Mouse (Mus musculus) forebrain, embryonic 15.5 days (tissue): Measurements from ENCODE around the gene Kif5c. TPM values are rescaled to one million over a fixed set of nuclear protein-coding genes. Genes with fewer than 3 reads are reported as not detected.

Experiments
- ATAC-seq: fragments of 200-750 bp; cut with Nextera tagmentation; replicated peaks from 2 replicates; pipeline ENCODE4 v1.8.0; 2017; ENCODE audit warnings: mild to moderate bottlenecking, moderate TSS enrichment, moderate library complexity
- H3K27ac ChIP-seq: fragments of 300-500 bp; sonication (generic); replicated peaks from 2 replicates; pipeline ENCODE4 v1.5.1; 2015; ENCODE audit warnings: mild to moderate bottlenecking, inconsistent platforms
- H3K27me3 ChIP-seq: fragments of 300-500 bp; sonication (generic); 2 replicates; pipeline ENCODE4 v1.6.1; 2015; ENCODE audit warnings: inconsistent platforms
- H3K36me3 ChIP-seq: fragments of 300-500 bp; sonication (generic); 2 replicates; pipeline ENCODE4 v1.6.1; 2015; ENCODE audit warnings: mild to moderate bottlenecking, inconsistent platforms
- H3K4me1 ChIP-seq: fragments of 300-500 bp; sonication (generic); 2 replicates; pipeline ENCODE4 v1.6.1; 2015; ENCODE audit warnings: inconsistent platforms
- H3K4me2 ChIP-seq: fragments of 300-500 bp; sonication (generic); replicated peaks from 2 replicates; pipeline ENCODE4 v1.6.1; 2015; ENCODE audit warnings: mild to moderate bottlenecking, inconsistent platforms
- H3K4me3 ChIP-seq: fragments of 300-500 bp; sonication (generic); 2 replicates; pipeline ENCODE4 v1.5.1; 2015; ENCODE audit warnings: mild to moderate bottlenecking, inconsistent platforms
- H3K9ac ChIP-seq: fragments of 300-500 bp; sonication (generic); replicated peaks from 2 replicates; pipeline ENCODE4 v1.6.1; 2015; ENCODE audit warnings: mild to moderate bottlenecking, inconsistent platforms
- H3K9me3 ChIP-seq: fragments of 300-500 bp; sonication (generic); 2 replicates; pipeline ENCODE4 v1.6.1; 2016; ENCODE audit warnings: inconsistent platforms
- WGBS: fragments of 180-500 bp; shearing (Covaris S2); methylation state at CpG from one replicate; pipeline ENCODE4 v1.1.7; 2015; ENCODE audit warnings: mixed read lengths; 5-methylcytosine and 5-hydroxymethylcytosine counted together
- polyA plus RNA-seq: library from polyadenylated mRNA; unstranded; fragments of >200 nt; fragmentation: Nextera tagmentation; extraction: Ambion mirVana; gene quantifications from 2 replicates; pipeline ENCODE4 v1.2.1, GENCODE M21; 2015

Gene Kif5c
- polyA plus RNA-seq, 1 experiment from 2014 or later = 171 TPM

- H3K4me2 ChIP-seq = peak overlapping the region; percentile 23; the same call in 1 of the 2 replicates
- ATAC-seq = peak; percentile 33
- peak overlapping the region; percentile 85 for H3K27ac ChIP-seq
- WGBS = 52% methylated on average over 6 of the region's 6 CpGs
- H3K4me3 ChIP-seq = no peak overlapping the region
- H3K9ac ChIP-seq = no peak overlapping the region
- H3K27me3 ChIP-seq = no peaks in the 10 kb centered on the region
- no peaks in the 10 kb centered on the region for H3K9me3 ChIP-seq
- peaks cover 8% of the 10 kb centered on the region; the same call in 1 of the 2 replicates for H3K36me3 ChIP-seq
- peaks cover 60% of the 10 kb centered on the region for H3K4me1 ChIP-seq
Observed at GRCm38 (mm10) chr2:49628094-49628705, 9.1 kb downstream of the Kif5c start.

GRCm38 (mm10) chr2:49629181-49629580, 10.1 kb downstream of the Kif5c start:
- WGBS = 87% methylated on average over 12 of the region's 12 CpGs
- ATAC-seq = no peak

GRCm38 (mm10) chr2:49630636-49631035, 11.5 kb downstream of the Kif5c start:
- Histone ChIP-seq H3K4me2 (no peak overlapping the region), H3K9ac (no peak overlapping the region), H3K9me3 (no peaks in the 10 kb centered on the region), H3K27me3 (no peaks in the 10 kb centered on the region), H3K4me1 (peaks cover 74% of the 10 kb centered on the region), H3K36me3 (peaks cover 4% of the 10 kb centered on the region; the same call in 1 of the 2 replicates), H3K4me3 (no peak overlapping the region), H3K27ac (no peak overlapping the region)
- 85% methylated on average over 6 of the region's 6 CpGs for WGBS
- no peak for ATAC-seq

More at GRCm38 (mm10) chr2:49629181-49629580, 10.1 kb downstream of the Kif5c start:
- H3K4me3 ChIP-seq = no peak overlapping the region
- no peaks in the 10 kb centered on the region for H3K27me3 ChIP-seq
- no peaks in the 10 kb centered on the region for H3K9me3 ChIP-seq
- no peak overlapping the region for H3K27ac ChIP-seq
- peaks cover 5% of the 10 kb centered on the region; the same call in 1 of the 2 replicates for H3K36me3 ChIP-seq
- H3K4me1 ChIP-seq = peaks cover 69% of the 10 kb centered on the region
- no peak overlapping the region for H3K9ac ChIP-seq
- no peak overlapping the region for H3K4me2 ChIP-seq

- peaks cover 63% of the 10 kb centered on the region for H3K4me1 ChIP-seq
- peak; percentile 49 for ATAC-seq
- no peaks in the 10 kb centered on the region for H3K9me3 ChIP-seq
- no peaks in the 10 kb centered on the region for H3K27me3 ChIP-seq
- peak overlapping the region; percentile 19 for H3K4me2 ChIP-seq
- no peak overlapping the region for H3K4me3 ChIP-seq
- H3K27ac ChIP-seq = peak overlapping the region; percentile 63
- 10% methylated on average over 9 of the region's 9 CpGs for WGBS
- H3K36me3 ChIP-seq = peaks cover 4% of the 10 kb centered on the region; the same call in 1 of the 2 replicates
- peak overlapping the region; percentile 34; the same call in 1 of the 2 replicates for H3K9ac ChIP-seq
Observed at GRCm38 (mm10) chr2:49633231-49633630, 14.1 kb downstream of the Kif5c start.

- no peak overlapping the region for H3K4me2 ChIP-seq
- peak overlapping the region; percentile 55 for H3K27ac ChIP-seq
- H3K9me3 ChIP-seq = no peaks in the 10 kb centered on the region
- H3K4me3 ChIP-seq = no peak overlapping the region
- 73% methylated on average over 3 of the region's 3 CpGs for WGBS
- ATAC-seq = peak; percentile 17; the same call in 1 of the 2 replicates
- peaks cover 59% of the 10 kb centered on the region for H3K4me1 ChIP-seq
- no peaks in the 10 kb centered on the region for H3K27me3 ChIP-seq
- H3K36me3 ChIP-seq = peaks cover 6% of the 10 kb centered on the region
- H3K9ac ChIP-seq = no peak overlapping the region
Observed at GRCm38 (mm10) chr2:49642761-49643160, 23.7 kb downstream of the Kif5c start.

DNA sequence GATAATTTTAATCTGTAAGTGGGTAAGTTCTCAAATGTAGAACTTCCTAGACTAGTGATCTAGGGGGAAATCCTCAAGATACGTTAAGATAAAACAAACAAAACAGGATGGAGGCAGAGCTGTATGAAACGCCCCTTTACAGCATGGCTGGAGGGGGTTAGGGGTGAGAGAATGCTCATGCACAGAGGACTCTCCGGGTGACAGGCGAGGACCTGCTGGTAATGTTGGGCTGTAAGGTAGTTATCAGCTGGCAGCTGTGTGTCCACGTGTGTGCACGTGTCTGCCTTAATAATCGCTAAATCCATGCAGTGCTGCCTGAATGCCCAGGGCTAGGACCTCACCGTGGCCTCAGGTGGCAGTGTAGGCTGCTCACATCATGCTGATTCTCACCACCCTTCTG, 24.7 kb downstream of the Kif5c start:
- Histone ChIP-seq H3K9ac (no peak overlapping the region), H3K4me1 (peaks cover 64% of the 10 kb centered on the region), H3K4me3 (no peak overlapping the region), H3K36me3 (peaks cover 6% of the 10 kb centered on the region), H3K4me2 (no peak overlapping the region), H3K27me3 (no peaks in the 10 kb centered on the region), H3K27ac (no peak overlapping the region), H3K9me3 (no peaks in the 10 kb centered on the region)
- WGBS = 88% methylated on average over 8 of the region's 8 CpGs
- ATAC-seq = no peak

DNA sequence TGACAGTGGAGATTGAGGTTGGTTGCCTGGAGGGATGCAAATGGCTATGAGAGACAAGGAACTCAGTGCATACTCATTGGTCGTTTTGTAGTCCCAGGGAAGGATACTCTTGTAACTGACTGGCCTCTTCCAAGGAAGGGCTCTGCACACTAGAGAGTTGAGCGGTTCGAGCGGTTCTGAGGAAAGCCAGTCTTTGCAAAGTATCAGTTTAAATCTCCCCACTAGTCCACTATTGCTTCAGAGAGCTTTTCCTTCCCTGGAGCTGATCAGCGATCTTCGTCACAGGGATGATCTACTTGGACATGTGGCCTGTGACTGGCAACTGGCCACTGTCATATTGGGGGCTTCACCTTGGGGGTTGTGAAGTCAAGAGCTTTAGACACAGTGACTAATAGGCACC, 28.5 kb downstream of the Kif5c start:
- H3K27ac ChIP-seq = no peak overlapping the region
- H3K4me2 ChIP-seq = no peak overlapping the region
- peaks cover 58% of the 10 kb centered on the region for H3K4me1 ChIP-seq
- H3K9ac ChIP-seq = no peak overlapping the region
- no peak for ATAC-seq
- H3K4me3 ChIP-seq = no peak overlapping the region
- peaks cover 12% of the 10 kb centered on the region for H3K36me3 ChIP-seq
- WGBS = 84% methylated on average over 6 of the region's 6 CpGs
- H3K9me3 ChIP-seq = no peaks in the 10 kb centered on the region
- H3K27me3 ChIP-seq = no peaks in the 10 kb centered on the region

GRCm38 (mm10) chr2:49648344-49648743, 29.2 kb downstream of the Kif5c start:
- WGBS = 94% methylated on average over 9 of the region's 9 CpGs
- no peak for ATAC-seq
- no peak overlapping the region for H3K27ac ChIP-seq

DNA sequence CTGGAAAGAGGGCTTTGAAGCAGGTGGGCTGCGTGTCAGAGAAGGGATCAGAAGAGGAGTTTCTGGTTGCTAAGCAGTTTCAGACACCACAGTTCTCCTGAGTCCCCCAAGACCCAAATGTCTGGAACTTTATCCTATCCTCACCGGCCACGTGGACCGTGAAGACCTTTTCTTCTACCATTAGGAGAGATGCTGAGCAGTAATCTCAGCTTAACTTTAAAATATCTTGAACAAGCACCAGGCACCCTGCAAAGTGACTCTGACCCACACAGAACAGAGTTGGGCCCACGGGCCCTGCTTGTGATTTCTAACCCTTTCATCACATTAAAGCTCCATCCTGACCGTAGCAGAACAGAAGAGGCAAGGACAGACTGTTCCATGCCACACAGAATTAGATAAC, 29.7 kb downstream of the Kif5c start:
- Histone ChIP-seq H3K36me3 (peaks cover 12% of the 10 kb centered on the region; the same call in 1 of the 2 replicates), H3K4me3 (no peak overlapping the region), H3K27ac (no peak overlapping the region), H3K4me2 (no peak overlapping the region), H3K9me3 (no peaks in the 10 kb centered on the region), H3K4me1 (peaks cover 45% of the 10 kb centered on the region), H3K9ac (no peak overlapping the region), H3K27me3 (no peaks in the 10 kb centered on the region)
- ATAC-seq = no peak
- WGBS = 91% methylated on average over 6 of the region's 6 CpGs

More at GRCm38 (mm10) chr2:49648344-49648743, 29.2 kb downstream of the Kif5c start:
- no peak overlapping the region for H3K4me2 ChIP-seq
- H3K27me3 ChIP-seq = no peaks in the 10 kb centered on the region
- peaks cover 50% of the 10 kb centered on the region for H3K4me1 ChIP-seq
- no peaks in the 10 kb centered on the region for H3K9me3 ChIP-seq
- no peak overlapping the region for H3K4me3 ChIP-seq
- H3K36me3 ChIP-seq = peaks cover 12% of the 10 kb centered on the region
- H3K9ac ChIP-seq = no peak overlapping the region

GRCm38 (mm10) chr2:49649211-49649610, 30.1 kb downstream of the Kif5c start:
- Histone ChIP-seq H3K36me3 (peaks cover 10% of the 10 kb centered on the region; the same call in 1 of the 2 replicates), H3K27ac (no peak overlapping the region), H3K9me3 (no peaks in the 10 kb centered on the region), H3K4me1 (peaks cover 45% of the 10 kb centered on the region), H3K9ac (no peak overlapping the region), H3K4me3 (no peak overlapping the region), H3K27me3 (no peaks in the 10 kb centered on the region), H3K4me2 (no peak overlapping the region)
- ATAC-seq = 0 out of 2 replicates have a peak, but pooled peaks have one; percentile 23
- WGBS = 51% methylated on average over 10 of the region's 10 CpGs

DNA sequence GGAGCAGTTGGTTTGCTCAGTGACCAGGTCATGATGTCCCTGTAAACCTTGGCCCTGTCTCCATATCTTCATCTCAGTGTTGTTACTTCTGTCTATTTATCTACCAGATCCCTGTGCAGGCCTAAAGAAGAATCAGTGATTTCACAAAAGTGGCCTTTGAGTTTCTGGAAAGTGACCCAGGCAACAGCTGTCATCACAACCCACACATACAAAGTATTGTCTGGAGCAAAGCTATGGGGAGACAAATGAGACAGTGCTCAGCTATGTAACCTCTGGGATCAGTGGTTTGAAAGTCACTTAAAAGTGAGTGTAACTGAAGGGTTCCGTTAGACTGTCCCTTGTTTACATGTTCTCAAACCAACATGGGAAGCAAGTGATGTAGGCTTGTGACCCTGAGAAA, 32.6 kb downstream of the Kif5c start:
- Histone ChIP-seq H3K36me3 (0 out of 2 replicates have a peak, but pooled peaks cover 5% of the 10 kb centered on the region), H3K27me3 (no peaks in the 10 kb centered on the region), H3K4me2 (no peak overlapping the region), H3K4me1 (peaks cover 55% of the 10 kb centered on the region), H3K27ac (no peak overlapping the region), H3K9me3 (no peaks in the 10 kb centered on the region), H3K9ac (no peak overlapping the region), H3K4me3 (no peak overlapping the region)
- 80% methylated on average over 1 of the region's 1 CpGs for WGBS
- ATAC-seq = no peak

DNA sequence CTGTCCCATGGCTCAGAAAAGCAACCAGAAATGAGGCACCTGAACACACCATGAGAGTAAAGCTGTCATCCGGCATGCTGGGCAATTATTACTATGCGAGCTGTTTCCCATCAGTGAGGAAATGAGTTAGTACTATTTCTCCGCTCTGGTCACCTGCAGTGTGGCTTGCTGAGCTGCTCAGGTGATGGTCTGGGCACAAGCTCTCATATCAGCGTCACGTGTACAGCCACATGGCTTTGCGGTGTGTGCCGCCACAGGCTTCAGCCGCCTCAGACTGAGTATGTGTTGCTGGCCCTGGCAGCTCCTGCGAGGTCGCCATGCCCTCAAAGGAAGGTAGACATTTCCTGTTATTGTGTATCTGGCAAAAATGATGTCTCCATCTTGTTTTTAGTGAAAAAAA, 35.5 kb downstream of the Kif5c start:
- peak; percentile 20; the same call in 1 of the 2 replicates for ATAC-seq
- H3K4me3 ChIP-seq = no peak overlapping the region
- H3K27ac ChIP-seq = peak overlapping the region; percentile 77

More for the DNA sequence above, 35.5 kb downstream of the Kif5c start:
- H3K9ac ChIP-seq = no peak overlapping the region
- 0 out of 2 replicates have a peak, but pooled peaks cover 5% of the 10 kb centered on the region for H3K36me3 ChIP-seq
- no peak overlapping the region for H3K4me2 ChIP-seq
- H3K9me3 ChIP-seq = no peaks in the 10 kb centered on the region
- WGBS = 79% methylated on average over 10 of the region's 10 CpGs
- no peaks in the 10 kb centered on the region for H3K27me3 ChIP-seq
- peaks cover 55% of the 10 kb centered on the region for H3K4me1 ChIP-seq
